Mouse (Mus musculus) hindbrain, embryonic 11.5 days (tissue): Measurements from ENCODE around the gene 3100002H09Rik. TPM values are rescaled to one million over a fixed set of nuclear protein-coding genes. Genes with fewer than 3 reads are reported as not detected.

Experiments used
- polyA plus RNA-seq: library from polyadenylated mRNA; unstranded; fragments of >200 nt; fragmentation: Nextera tagmentation; extraction: Ambion mirVana; gene quantifications from 2 replicates; pipeline ENCODE4 v1.2.1, GENCODE M21; 2014

3100002H09Rik gene
- polyA plus RNA-seq, 1 experiment from 2014 or later: 0.40 TPM

Other genes with a start within 250 kb of the 3100002H09Rik start
- 17.4 and 18.8 TPM in 2 replicates for gene Pou3f1, start 46.0 kb upstream of the 3100002H09Rik start, polyA plus RNA-seq
- gene Utp11, start 82.8 kb upstream of the 3100002H09Rik start, polyA plus RNA-seq: 65.8 and 67.5 TPM in 2 replicates
- 3.2 and 4.7 TPM in 2 replicates for gene Fhl3, start 89.9 kb upstream of the 3100002H09Rik start, polyA plus RNA-seq
- 197 and 210 TPM in 2 replicates for gene Sf3a3, start 104.0 kb upstream of the 3100002H09Rik start, polyA plus RNA-seq
- gene Inpp5b, start 131.0 kb upstream of the 3100002H09Rik start, polyA plus RNA-seq: 24.9 and 32.3 TPM in 2 replicates
- gene Mtf1, start 191.3 kb upstream of the 3100002H09Rik start, polyA plus RNA-seq: 15.1 and 15.9 TPM in 2 replicates
- gene Yrdc, start 239.9 kb upstream of the 3100002H09Rik start, polyA plus RNA-seq: 44.0 and 50.8 TPM in 2 replicates
- 55.0 and 55.9 TPM in 2 replicates for gene 1110065P20Rik, start 240.4 kb upstream of the 3100002H09Rik start, polyA plus RNA-seq